Mouse (Mus musculus): ENCODE results near the gene Phyhipl.

The Phyhipl gene

GRCm38 (mm10) chr10:70534571-70534970 is 121.2 kb downstream of the Phyhipl start:
- in situ Hi-C loops (cut with MboI; ENCODE audit: low sequenced_read_pairs): no loop called here

GRCm38 (mm10) chr10:70533986-70534385 is 121.8 kb downstream of the Phyhipl start:
- in situ Hi-C loops (cut with MboI; ENCODE audit: low sequenced_read_pairs): no loop called here

DNA sequence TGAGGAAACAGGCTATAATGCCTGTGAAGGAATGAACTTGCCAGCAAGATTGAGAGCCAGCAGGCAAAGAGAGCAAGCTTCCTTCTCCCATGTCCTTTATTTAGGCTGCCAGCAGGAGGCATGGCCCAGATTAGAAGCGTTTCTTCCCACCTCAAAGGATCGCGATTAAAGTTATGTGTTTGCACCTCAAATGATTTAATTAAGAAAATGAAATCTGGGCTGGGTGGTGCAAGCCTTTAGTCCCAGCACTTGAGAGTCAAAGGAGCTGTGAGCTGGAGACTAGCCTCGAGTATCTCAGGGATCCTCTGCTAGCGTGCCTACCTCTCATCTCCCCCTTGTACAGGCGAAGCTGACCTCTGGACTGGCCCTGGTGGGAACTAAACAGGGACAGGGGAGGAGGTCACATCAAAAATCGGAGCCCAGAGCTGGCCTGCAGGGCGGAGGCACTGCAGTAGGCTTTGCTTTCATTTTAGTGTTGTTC is 122.4 kb downstream of the Phyhipl start:
- in situ Hi-C loops (cut with MboI; ENCODE audit: low sequenced_read_pairs): no loop called here

DNA sequence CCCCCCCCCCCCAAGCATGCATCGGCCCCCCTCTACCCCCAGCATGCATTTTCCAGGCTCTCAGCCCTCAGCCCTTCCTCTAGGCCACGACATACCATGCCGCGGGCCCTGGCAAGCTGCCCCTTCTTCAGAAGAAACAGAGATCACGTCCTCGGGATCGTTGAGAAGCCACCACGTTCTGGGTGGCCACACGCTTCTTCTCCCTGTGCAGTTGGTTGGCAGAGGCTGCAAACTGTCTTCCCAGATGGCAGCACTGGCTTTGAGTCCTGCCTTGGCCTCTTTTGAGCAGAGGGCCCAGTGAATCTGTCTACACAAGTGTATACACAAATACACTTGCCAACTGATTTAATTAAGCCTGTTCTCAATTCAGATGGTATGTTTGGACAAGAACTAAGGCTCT is 123.5 kb downstream of the Phyhipl start:
- in situ Hi-C loops (cut with MboI; ENCODE audit: low sequenced_read_pairs): no loop called here

- in situ Hi-C loops (cut with MboI; ENCODE audit: low sequenced_read_pairs): no loop called here
Measured at GRCm38 (mm10) chr10:70530185-70530823, 125.5 kb downstream of the Phyhipl start.

DNA sequence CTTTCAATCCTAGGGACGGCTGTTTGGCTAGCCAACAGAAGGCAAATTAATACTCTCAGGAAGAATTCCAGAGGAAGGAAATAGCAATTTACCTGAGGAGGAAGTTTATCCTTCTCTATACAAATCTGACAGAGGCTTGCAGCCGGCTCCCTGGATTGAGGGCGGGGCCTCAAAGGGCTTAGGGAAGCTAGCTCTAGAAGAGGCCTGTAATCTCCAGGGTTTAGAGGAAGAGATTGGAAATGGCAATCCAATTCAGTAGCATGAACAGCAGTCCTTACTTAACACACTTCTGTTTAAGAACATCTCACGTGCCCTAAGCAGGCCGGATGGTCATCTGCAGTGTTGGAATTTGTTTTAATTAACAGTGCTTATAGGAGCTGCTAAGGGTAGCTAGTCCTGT is 134.4 kb downstream of the Phyhipl start:
- in situ Hi-C loops (cut with MboI; ENCODE audit: low sequenced_read_pairs): no loop called here

GRCm38 (mm10) chr10:70520143-70521131 is 135.3 kb downstream of the Phyhipl start:
- in situ Hi-C loops (cut with MboI; ENCODE audit: low sequenced_read_pairs): no loop called here

DNA sequence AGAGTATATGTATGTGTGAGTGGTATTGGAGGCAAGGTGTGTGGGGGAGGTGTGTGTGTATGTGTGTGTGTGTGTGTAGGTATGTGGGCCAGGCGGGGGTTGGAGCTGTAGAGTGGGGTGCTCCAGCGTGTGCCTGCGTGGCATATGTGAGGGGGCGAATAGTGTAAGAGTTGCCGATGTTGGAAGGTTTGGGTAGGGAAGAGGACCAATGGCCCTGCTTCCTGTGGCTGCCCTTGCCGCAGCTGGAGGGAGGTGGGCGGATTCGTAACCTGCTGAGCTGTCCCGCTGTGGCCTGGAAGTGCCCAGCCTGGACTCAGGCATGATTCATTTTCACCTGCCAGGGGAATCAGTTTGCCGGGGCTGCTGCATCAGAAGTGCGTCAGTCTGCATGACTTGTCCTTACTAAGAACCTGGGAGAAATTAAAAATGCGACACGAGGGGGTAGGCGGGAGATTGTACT is 136.1 kb downstream of the Phyhipl start:
- in situ Hi-C loops (cut with MboI; ENCODE audit: low sequenced_read_pairs): no loop called here

- in situ Hi-C loops (cut with MboI; ENCODE audit: low sequenced_read_pairs): no loop called here
Measured at GRCm38 (mm10) chr10:70516661-70517060, 139.1 kb downstream of the Phyhipl start.

GRCm38 (mm10) chr10:70514848-70515247 is 140.9 kb downstream of the Phyhipl start:
- in situ Hi-C loops (cut with MboI; ENCODE audit: low sequenced_read_pairs): no loop called here

- in situ Hi-C loops (cut with MboI; ENCODE audit: low sequenced_read_pairs): no loop called here
Measured at GRCm38 (mm10) chr10:70507880-70508279, 147.9 kb downstream of the Phyhipl start.
